Mouse (Mus musculus): ENCODE measurements around the gene Chd8. TPM values are rescaled to one million over a fixed set of nuclear protein-coding genes. Genes with fewer than 3 reads are reported as not detected.

The Chd8 gene
- total and polyA plus RNA-seq, 3 experiments: 17.3 to 96.8 (median 49.2) TPM

GRCm38 (mm10) chr14:52195691-52196090, 61.9 kb downstream of the Chd8 start:
- in situ Hi-C loops (cut with MboI; ENCODE audit: low pct_ligation_motif_present, low pct_unique_long_range_greater_than_20kb, low sequenced_read_pairs): loop anchor here (10.0 kb wide), 1 partner anchor 139 kb away; no protein-coding TSS in a partner anchor
- H3K4me3 ChIP-seq (replicated peaks in 1 of 3; ENCODE audit: low read depth in 2 of 3, low read length in 2 of 3, poor library complexity in 1 of 3): peak overlapping the region; percentile 59 to 94 (median 73)
- dilution Hi-C loops (cut with MboI; ENCODE audit: extremely low pct_ligation_motif_present, extremely low pct_unique_long_range_greater_than_20kb, low sequenced_read_pairs): no loop called here

GRCm38 (mm10) chr14:52190740-52191359, 66.7 kb downstream of the Chd8 start:
- Histone ChIP-seq H3K4me1 (ENCODE audit: control insufficient read depth in 1 of 2, insufficient read depth in 2 of 2) (peaks cover 2 to 32% of the 10 kb centered on the region in 2 experiments; a peak in 3 of 4 replicates), H3K27ac (ENCODE audit: insufficient read depth, low read depth) (no peak overlapping the region), H3K27me3 (replicated peaks) (no peaks in the 10 kb centered on the region), H3K4me2 (ENCODE audit: insufficient read depth, low read depth, poor library complexity, severe bottlenecking) (no peak overlapping the region), H3K79me2 (replicated peaks; ENCODE audit: control insufficient read depth, extremely low read depth, insufficient read depth, poor library complexity, severe bottlenecking) (peaks cover 87% of the 10 kb centered on the region), H3K9me3 (replicated peaks; ENCODE audit: low read length) (no peaks in the 10 kb centered on the region), H3K9ac (ENCODE audit: insufficient read depth, low read depth) (no peak overlapping the region), H3K4me3 (replicated peaks in 1 of 3; ENCODE audit: low read depth in 2 of 3, low read length in 2 of 3, poor library complexity in 1 of 3) (no peak overlapping the region), H3K36me3 (replicated peaks in 1 of 2; ENCODE audit: control insufficient read depth in 1 of 2, insufficient read depth in 1 of 2, low read length in 1 of 2) (peaks cover 6 to 59% of the 10 kb centered on the region in 2 experiments)
- dilution Hi-C loops (cut with MboI; ENCODE audit: extremely low pct_ligation_motif_present, extremely low pct_unique_long_range_greater_than_20kb, low sequenced_read_pairs): no loop called here
- DNase-seq (ENCODE audit: extremely low read depth): peak; percentile 70
- TF ChIP-seq KAT2A (IDR thresholded peaks at IDR 0.05; ENCODE audit: insufficient replicate concordance, low read length): no peak
- no peak for TF ChIP-seq BHLHE40 (IDR thresholded peaks at IDR 0.05; ENCODE audit: low read depth, low read length)
- TF ChIP-seq NRF1 (IDR thresholded peaks at IDR 0.05; ENCODE audit: low read depth, low read length): no peak
- no peak for TF ChIP-seq UBTF (IDR thresholded peaks at IDR 0.05; ENCODE audit: low read depth, low read length)
- TF ChIP-seq SMC3 (IDR thresholded peaks at IDR 0.05; ENCODE audit: low read depth, low read length): peak; percentile 53
- peak; percentile 25 for TF ChIP-seq RAD21 (IDR thresholded peaks at IDR 0.05; ENCODE audit: low read depth, low read length)
- no peak for TF ChIP-seq TCF12 (IDR thresholded peaks at IDR 0.05; ENCODE audit: low read depth, low read length)
- peak; percentile 53 to 69; a peak in 3 of 4 replicates for TF ChIP-seq CTCF (conservative IDR thresholded peaks at IDR 0.05 in 1 of 2, IDR thresholded peaks at IDR 0.05 in 1 of 2; ENCODE audit: low read depth in 2 of 2, low read length in 2 of 2)
- no peak for TF ChIP-seq JUND (conservative IDR thresholded peaks at IDR 0.05; ENCODE audit: low read depth, low read length)
- TF ChIP-seq MAX (IDR thresholded peaks at IDR 0.05; ENCODE audit: low read length): no peak
- in situ Hi-C loops (cut with MboI; ENCODE audit: low pct_ligation_motif_present, low pct_unique_long_range_greater_than_20kb, low sequenced_read_pairs): loop anchor here (10.0 kb wide), 1 partner anchor 144 kb away; no protein-coding TSS in a partner anchor

More at GRCm38 (mm10) chr14:52195691-52196090, 61.9 kb downstream of the Chd8 start:
- TF ChIP-seq RAD21 (IDR thresholded peaks at IDR 0.05; ENCODE audit: low read depth, low read length): peak; percentile 45
- no peak for TF ChIP-seq UBTF (IDR thresholded peaks at IDR 0.05; ENCODE audit: low read depth, low read length)
- no peak for TF ChIP-seq EP300 (IDR thresholded peaks at IDR 0.05; ENCODE audit: low read length)
- TF ChIP-seq SIN3A (IDR thresholded peaks at IDR 0.05; ENCODE audit: low read length): peak; percentile 15; the same call in 1 of the 2 replicates
- TF ChIP-seq SMC3 (IDR thresholded peaks at IDR 0.05; ENCODE audit: low read depth, low read length): peak; percentile 36
- no peak for TF ChIP-seq ELF1 (IDR thresholded peaks at IDR 0.05; ENCODE audit: low read depth, low read length)
- peak; percentile 65 for TF ChIP-seq ZNF384 (IDR thresholded peaks at IDR 0.05; ENCODE audit: low read depth, low read length)
- no peak for TF ChIP-seq CHD1 (IDR thresholded peaks at IDR 0.05; ENCODE audit: low read depth, low read length)
- TF ChIP-seq USF1 (IDR thresholded peaks at IDR 0.05; ENCODE audit: low read depth, low read length): no peak
- TF ChIP-seq CTCF (conservative IDR thresholded peaks at IDR 0.05 in 1 of 2, IDR thresholded peaks at IDR 0.05 in 1 of 2; ENCODE audit: low read depth in 2 of 2, low read length in 2 of 2): peak; percentile 74 to 83
- 0 out of 2 replicates have a peak, but pooled peaks have one; percentile 25 for TF ChIP-seq MYC (IDR thresholded peaks at IDR 0.05; ENCODE audit: low read depth, low read length)
- no peak for TF ChIP-seq MEF2A (IDR thresholded peaks at IDR 0.05; ENCODE audit: borderline replicate concordance, low read depth, low read length)
- Histone ChIP-seq H3K27ac (ENCODE audit: insufficient read depth, low read depth) (no peak overlapping the region), H3K79me2 (replicated peaks; ENCODE audit: control insufficient read depth, extremely low read depth, insufficient read depth, poor library complexity, severe bottlenecking) (peaks cover 60% of the 10 kb centered on the region), H3K27me3 (replicated peaks) (no peaks in the 10 kb centered on the region), H3K36me3 (replicated peaks in 1 of 2; ENCODE audit: control insufficient read depth in 1 of 2, insufficient read depth in 1 of 2, low read length in 1 of 2) (peaks cover 15 to 50% of the 10 kb centered on the region in 2 experiments), H3K9ac (ENCODE audit: insufficient read depth, low read depth) (peak overlapping the region; percentile 92), H3K9me3 (replicated peaks; ENCODE audit: low read length) (no peaks in the 10 kb centered on the region), H3K4me1 (ENCODE audit: control insufficient read depth in 1 of 2, insufficient read depth in 2 of 2) (peaks cover 5 to 44% of the 10 kb centered on the region in 2 experiments; a peak in 3 of 4 replicates), H3K4me2 (ENCODE audit: insufficient read depth, low read depth, poor library complexity, severe bottlenecking) (peak overlapping the region; percentile 99; the same call in 1 of the 2 replicates)
- peak; percentile 82 for DNase-seq (ENCODE audit: extremely low read depth)

All from CH12.LX (cell line).